Mouse (Mus musculus) adrenal gland, adult 18-20 months (tissue): ENCODE results near the gene Cks1b. TPM values are rescaled to one million over a fixed set of nuclear protein-coding genes. Genes with fewer than 3 reads are reported as not detected.

Experiments
- DNase-seq, 2 experiments: peaks; one replicate each; pipeline ENCODE4 v3.0.0; 2021 to 2022; ENCODE audit warnings: low spot score in 2 of 2
- total RNA-seq, 2 experiments: library from RNA; stranded (reverse); gene quantifications; 1 replicate in 1 of 2; 2 replicates in 1 of 2; pipeline ENCODE4 v1.2.3; 2021

Gene Cks1b
- total RNA-seq, 2 experiments from 2014 or later, result 14.3 to 19.6 TPM

DNA sequence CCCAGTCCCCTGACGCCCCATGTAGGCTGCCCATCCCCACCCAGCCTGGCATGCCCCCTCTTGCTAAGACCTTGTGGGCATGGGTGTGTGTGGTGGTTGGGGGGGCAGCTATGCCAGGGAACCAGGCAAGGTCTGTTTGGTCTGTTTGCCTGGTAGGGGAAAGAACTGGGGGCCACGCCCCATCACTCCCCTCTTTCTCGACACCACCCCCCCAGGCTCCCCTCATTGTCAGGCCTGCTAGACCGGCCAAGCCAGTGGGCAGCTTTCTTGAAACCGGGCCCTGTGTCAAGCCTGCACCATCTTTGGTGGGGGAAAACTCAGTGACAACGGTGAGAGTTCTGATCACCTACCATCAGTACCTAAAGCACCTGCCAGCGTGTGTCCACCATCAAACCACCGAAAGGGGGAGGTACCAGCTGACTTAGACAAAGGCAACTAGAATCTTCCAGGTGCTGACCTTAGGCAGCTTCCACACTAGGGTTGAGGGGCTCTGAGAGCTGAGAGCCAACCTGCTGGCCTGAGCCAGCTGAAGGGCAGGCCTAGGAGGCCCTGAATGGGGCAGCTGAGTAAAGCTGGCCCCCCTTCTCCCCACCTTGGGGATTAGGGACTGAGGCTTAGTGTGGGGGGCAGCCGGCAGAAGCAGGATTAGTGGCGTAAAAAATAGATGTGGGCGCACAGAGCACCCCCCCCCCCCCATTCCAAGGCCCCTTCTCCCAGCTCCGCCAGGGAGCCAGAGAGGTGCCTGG, 33.7 kb downstream of the Cks1b start:
- DNase-seq, result no peak

DNA sequence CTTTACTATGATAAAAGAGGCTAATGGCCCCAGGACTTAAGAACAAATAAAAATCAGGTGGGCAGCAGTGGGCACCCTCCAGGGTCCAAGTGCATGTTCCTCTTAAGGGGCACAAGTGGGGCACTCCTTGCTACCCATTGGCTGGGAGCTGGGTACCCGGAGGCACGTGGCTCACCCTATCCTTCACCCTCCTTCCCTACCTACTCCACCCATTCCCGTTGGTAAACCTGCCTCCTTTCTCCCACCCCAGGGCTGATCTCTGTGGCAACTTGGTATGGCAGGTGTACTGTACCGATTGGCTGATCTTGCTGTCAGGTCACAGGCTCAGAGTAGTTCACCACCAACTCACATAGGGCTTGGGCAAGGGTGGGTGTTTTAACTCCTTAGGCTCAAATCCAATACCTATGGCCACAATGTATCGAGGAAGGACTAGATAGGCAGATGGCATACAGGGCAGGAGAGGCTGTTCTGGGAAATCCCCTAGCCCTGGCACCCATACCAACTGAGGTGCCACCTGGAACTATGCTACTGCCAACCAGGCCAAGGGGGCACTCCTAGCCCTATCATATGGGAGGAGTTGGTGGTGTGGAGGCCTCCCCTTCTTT, 34.4 kb downstream of the Cks1b start:
- DNase-seq, result no peak

DNA sequence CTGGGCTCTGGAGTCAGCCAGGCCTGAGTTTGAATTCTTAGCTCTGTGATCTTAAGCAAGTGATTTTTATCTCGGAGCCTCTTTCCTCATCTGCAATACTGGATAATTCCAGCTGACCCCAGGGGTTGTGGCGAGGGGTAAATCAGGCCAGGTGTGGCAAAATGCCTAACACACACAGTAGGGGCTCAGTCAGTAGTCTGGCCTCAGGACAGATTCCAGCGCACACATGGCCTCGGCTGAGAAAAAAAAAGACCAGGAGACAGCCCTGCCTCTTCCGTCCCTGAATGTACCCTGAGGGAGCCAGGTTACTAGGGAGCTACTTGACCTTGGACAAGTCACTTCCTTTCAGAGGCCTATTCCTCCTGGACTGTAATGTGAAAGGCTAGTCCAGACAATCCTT, 35.2 kb downstream of the Cks1b start:
- no peak for DNase-seq

DNA sequence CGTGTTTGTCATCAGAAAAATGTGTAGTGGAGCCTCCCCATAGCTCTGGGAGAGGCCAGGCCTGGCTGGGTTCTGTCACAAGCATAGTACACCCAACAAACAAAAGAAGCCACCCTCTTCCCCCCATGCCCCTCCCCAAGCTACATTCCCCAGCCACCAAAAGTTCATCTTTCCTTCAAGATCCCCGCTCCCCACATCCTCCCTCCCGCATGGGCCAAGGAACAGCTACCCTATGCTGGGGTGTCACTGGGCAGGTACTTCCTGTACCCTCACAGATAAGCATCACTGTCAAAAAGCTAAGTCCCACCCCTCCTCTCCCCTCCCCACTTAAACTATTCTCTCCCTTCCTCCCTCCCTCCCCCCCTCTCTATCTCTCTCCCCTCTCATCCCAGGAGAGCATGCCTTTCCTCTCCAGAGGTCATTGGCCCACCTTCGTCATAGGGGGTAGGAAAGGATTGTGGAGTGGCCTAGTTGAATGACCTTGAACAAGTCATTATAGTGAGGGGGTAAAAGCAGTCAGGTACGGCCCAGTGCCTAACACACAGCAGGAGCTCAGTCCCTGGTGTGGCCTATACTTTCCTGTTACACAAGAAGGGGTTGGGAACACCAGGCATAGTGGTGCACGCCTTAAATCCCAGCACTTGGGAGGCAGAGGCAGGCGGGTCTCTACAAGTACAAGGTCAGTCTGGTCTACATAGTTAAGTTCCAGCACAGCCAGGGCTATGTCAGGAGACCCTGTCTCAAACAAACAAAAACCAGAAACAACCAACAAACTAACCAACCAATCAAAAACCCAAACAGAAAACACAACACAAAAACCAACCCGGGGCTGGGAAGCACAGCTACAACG, 35.9 kb downstream of the Cks1b start:
- no peak for DNase-seq

DNA sequence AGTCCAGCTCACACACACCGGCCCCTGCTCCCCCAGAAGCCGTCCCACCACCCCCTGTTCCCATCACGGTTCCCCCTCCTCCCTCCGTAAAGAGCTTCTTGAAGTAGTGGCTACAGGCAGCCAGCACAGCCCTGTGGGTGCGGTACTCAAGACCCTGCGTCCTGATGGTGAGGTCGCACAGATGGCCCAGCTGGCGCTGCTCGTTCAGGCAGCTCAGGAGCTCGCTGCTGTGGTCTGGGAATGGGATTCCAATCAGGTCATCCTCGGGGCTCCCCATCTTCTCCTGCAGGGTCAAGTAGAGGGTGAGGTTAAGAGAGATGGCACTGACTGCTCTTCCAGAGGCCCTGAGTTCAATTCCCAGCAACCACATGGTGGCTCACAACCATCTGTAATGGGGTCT, 37.0 kb downstream of the Cks1b start:
- no peak for DNase-seq

DNA sequence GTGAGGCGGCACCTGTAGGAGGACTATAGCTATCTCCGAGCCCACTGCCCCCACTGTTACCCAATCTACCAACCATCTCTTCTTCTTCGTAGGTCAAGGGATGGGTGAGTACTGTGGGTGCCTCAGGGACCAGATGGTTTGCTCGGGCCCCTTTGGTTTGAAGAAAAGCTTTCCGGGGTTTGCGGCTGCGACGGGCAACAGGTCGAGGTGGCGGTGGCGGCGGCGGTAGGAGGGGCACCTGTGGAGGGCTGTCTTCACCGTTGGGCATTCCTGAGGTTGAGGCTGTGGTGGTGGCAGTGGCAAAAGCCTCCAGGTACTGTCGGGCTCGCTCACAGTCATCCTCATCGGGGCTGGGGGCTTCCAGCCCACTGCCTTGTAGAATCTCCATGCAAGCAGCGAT, 37.5 kb downstream of the Cks1b start:
- DNase-seq, result no peak

DNA sequence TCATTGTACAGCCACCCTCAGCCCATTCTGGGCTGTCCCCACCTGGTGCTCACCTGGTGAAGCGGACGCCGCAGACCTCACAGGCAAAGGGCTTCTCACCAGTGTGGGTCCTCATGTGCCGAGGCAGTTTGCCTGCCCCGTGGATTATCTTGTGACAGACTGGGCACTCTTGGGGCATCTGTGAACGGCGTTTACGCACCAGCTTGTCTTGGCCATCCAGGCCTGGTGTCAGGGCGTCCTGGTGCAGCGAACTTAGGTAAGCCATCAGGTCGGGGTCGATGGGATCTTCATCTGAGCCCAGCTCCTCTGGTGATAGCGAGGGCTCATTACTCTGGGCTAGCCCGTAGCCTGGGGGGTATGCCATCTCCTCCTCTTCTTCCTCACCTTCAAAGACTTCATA, 37.9 kb downstream of the Cks1b start:
- no peak for DNase-seq

DNA sequence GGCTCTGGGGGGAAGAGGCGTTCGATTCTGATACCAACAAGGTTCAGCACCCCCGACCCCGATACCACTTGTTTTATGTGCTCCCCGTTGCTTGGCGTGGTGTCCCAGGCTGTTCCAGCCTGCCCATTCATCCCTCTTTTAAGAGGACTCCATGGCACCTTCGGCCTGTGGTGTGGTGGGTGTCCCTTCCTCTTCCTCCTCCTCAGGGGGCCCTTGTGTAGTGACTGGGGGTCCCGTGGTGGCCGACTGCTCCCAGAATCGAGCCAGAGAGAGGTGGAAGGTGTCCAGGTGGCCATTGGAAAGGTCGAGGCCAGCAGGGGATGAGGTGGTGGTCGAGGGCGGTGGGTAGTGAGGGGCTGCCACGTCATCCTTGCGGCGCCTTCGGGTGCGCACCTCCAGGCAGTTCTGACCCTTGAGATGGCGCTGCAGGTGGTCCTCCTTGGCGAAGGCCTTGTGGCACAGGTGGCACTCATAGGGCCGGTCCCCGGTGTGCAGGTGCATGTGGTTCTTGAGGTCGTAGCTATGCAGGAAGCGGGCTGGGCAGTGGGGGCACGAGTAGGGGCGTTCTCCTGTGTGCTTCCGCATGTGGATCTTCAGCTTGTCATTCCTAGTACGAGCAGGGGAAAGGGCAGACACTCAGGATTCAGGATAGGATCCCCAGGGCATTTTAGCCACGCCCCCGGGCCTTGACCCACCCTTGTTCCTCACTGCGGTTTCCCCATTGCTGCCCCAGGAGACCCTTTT, 38.6 kb downstream of the Cks1b start:
- DNase-seq, result peak in 1 of 2 experiments; percentile 33

DNA sequence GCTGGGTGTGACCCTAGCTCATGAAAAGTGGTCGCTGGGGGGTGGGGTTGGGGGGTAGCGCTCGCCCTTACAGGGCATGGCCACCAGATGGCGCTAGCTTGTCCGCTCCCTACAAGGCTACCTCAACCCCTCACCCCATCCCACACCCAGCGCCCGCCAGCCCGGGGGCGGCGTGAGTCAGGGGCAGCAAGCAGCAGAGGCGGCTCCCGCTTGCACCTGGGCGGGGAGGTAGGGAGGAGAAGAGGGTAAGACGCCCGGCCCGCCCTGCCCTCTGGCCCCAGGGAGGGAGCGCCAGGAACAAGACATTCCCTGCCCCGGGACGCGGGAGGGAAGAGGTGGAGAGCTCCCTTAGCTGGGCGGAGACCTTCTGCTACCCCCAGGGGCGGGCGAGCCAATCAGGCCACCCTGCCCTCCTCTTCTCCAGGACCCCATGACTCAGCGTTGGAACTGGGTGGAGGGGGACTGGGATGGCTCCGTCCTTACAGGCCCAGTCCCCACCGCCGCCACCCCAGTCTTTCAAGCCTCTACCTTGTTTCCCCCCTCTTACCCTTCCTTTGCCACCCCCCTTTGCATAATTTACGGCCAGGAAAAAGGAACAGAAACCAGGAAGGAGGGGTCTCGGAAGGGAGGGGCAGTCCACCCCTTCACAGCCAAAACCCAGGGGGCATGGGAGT, 39.7 kb downstream of the Cks1b start:
- DNase-seq, result peak; percentile 74 to 82

DNA sequence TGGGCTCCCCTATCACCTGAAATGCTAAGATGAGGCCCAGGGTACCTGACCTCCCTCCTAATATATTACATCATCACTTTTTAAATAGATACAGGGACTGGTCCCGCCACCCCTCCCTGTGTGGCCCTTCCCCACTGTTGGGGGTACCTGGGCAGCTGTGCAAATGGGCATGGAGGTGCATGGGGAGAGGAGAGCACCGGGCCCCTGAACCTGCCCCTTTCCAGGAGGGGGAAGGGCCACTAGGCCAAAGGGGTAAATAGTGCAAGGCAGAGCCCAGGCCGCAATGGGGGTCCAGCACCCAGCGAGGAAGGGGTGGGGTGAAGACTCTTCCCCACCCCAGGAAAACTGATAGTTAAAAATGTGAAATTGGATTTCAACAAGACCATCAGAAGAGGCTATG, 40.4 kb downstream of the Cks1b start:
- DNase-seq, result no peak

DNA sequence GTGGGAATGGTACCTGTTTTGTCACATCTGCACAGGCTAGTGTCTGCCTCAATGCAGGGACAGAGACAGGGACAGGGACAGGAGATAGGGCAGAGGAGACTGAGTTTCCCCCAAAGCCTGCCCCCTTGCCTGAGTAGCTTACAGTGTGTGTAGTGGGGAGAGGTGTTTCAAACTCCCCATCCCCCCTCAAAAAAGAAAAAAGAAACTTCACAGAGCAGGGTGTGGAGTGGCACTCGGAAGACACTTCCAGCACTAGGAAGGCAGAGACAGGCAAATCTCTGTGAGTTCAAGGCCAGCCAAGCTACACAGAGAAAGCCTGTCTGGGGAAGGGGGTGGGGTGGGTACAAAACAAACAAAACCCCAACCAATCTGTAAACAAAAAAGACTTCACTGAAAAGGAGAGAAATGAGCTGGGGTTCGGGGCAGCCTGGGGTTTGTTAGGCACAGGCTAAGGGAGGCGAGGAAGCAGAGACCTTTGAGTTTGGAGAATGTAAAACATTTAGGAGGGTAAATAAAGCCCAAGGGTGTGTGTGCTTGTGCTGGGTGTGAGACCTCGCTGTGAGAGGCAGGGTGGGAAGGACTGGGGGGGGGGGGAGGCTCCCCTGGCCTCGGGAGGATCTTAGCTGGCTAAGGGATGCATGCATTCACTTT, 44.5 kb downstream of the Cks1b start:
- DNase-seq, result no peak

DNA sequence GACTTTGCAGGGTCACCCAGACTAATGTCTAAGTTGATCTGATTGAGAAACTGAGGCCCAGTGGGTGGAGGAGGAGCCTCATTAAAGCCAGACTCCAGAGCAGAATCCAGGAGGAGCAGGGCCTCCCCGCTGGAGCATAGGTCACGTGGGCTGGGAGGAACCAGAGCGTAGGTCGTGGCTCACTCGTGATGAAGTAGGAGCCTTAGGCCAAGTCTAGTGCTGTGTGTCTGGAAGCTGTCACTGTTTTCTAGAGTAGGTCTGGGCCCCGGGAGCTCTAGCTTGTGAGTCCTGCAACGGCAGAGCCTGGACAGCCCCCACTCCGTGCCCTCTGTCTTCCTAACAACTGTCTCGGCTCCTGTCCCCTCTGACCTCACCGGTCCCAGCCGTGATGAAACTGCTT, 50.8 kb downstream of the Cks1b start:
- no peak for DNase-seq

DNA sequence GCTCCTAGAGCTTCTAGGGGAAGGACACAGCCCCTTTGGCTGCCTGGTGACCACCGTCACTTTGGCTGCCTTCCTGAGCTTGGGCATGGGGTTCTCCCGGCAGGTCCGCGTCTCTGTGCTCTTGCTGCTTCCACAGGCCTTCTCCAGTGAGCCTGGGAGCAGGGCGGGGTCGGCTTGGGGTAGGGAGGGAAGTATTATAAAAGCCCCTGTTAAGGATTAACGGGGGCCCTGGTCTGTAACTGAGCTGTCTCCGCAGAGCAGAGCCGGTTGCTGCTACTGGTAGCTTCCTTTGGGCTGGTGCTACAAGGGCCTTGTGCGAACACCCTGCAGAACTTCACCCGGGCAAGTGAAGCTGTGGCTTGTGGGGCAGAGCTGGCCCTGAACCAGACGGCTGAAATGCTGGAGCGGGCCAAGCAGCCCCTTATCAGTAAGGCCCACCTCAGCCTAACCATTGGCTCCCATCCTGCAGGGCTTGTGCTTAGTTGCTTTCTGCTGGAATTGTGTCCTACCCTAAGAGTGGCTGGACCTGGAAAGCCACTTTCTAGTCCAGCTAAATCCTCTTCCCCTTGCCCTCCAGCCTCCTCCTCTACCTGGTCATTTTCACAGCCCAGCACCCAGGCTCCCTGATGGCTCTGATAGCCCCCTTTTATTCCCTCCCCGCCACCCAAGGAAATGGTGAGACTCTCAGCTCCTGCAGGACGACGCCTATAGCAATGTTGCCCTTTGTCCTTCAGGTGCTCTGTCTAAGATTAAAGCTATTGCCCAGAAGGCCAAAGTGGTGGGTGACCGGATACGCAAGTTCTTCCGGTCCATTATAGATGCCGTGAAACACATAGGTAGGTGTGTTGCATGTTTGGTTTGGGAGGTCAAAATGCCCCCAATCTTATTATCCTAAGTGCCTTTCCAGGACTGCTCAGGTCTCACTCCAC, 52.4 kb downstream of the Cks1b start:
- DNase-seq, result no peak

Other genes starting within 250 kb of the Cks1b start
- 10 to 100 TPM; 72.1 to 87.0 TPM for gene Scamp3, start 240.9 kb downstream of the Cks1b start, total RNA-seq
- gene Fam189b, start 235.2 kb downstream of the Cks1b start, total RNA-seq, result 10 to 100 TPM; 15.4 to 16.2 TPM
- 10 to 100 TPM; 57.1 to 61.9 TPM for gene Gba, start 215.5 kb downstream of the Cks1b start, total RNA-seq
- gene Thbs3, start 203.2 kb downstream of the Cks1b start, total RNA-seq, result 10 to 100 TPM in 1 of 2 experiments, 1 to 10 TPM in 1; 7.9 to 14.5 TPM
- gene Mtx1, start 191.3 kb downstream of the Cks1b start, total RNA-seq, result 100 to 1,000 TPM; 141 to 148 TPM
- gene Muc1, start 189.3 kb downstream of the Cks1b start, total RNA-seq, result under 1 TPM; 0.23 to 0.35 TPM
- 100 to 1,000 TPM; 108 to 123 TPM for gene Krtcap2, start 172.4 kb downstream of the Cks1b start, total RNA-seq
- gene Trim46, start 172.1 kb downstream of the Cks1b start, total RNA-seq, result 1 to 10 TPM; 1.7 to 2.9 TPM
- 100 to 1,000 TPM; 119 to 122 TPM for gene Dpm3, start 159.0 kb downstream of the Cks1b start, total RNA-seq
- 10 to 100 TPM; 40.9 to 52.4 TPM for gene Slc50a1, start 147.8 kb downstream of the Cks1b start, total RNA-seq
- gene Efna1, start 137.2 kb downstream of the Cks1b start, total RNA-seq, result 10 to 100 TPM; 12.2 to 12.6 TPM
- gene Efna3, start 95.4 kb downstream of the Cks1b start, total RNA-seq, result under 1 TPM in 1 of 2 experiments, not detected in 1; 0.42 TPM
- 1 to 10 TPM in 1 of 2 experiments, under 1 TPM in 1; 0.43 to 1.1 TPM for gene Efna4, start 80.4 kb downstream of the Cks1b start, total RNA-seq
- gene Adam15, start 68.4 kb downstream of the Cks1b start, total RNA-seq, result 10 to 100 TPM; 56.3 to 87.6 TPM
- under 1 TPM; 0.80 to 0.93 TPM for gene Dcst2, start 56.4 kb downstream of the Cks1b start, total RNA-seq
- gene Dcst1, start 53.1 kb downstream of the Cks1b start, total RNA-seq, result 1 to 10 TPM in 1 of 2 experiments, under 1 TPM in 1; 0.46 to 1.4 TPM
- gene Zbtb7b, start 23.6 kb downstream of the Cks1b start, total RNA-seq, result 100 to 1,000 TPM in 1 of 2 experiments, 10 to 100 TPM in 1; 89.7 to 101 TPM
- under 1 TPM in 1 of 2 experiments, not detected in 1; 0.30 TPM for gene Lenep, start 15.6 kb downstream of the Cks1b start, total RNA-seq
- 10 to 100 TPM; 28.6 to 37.6 TPM for gene Flad1, start 6.5 kb downstream of the Cks1b start, total RNA-seq
- 10 to 100 TPM; 75.5 to 87.1 TPM for gene Shc1, start 60 bp upstream of the Cks1b start, total RNA-seq
- 10 to 100 TPM; 40.7 to 40.9 TPM for gene Pygo2, start 11.8 kb upstream of the Cks1b start, total RNA-seq
- gene Pbxip1, start 18.3 kb upstream of the Cks1b start, total RNA-seq, result 10 to 100 TPM; 53.2 to 57.8 TPM
- 10 to 100 TPM; 31.4 to 77.1 TPM for gene Pmvk, start 36.2 kb upstream of the Cks1b start, total RNA-seq
- gene Kcnn3, start 101.8 kb upstream of the Cks1b start, total RNA-seq, result 1 to 10 TPM; 2.7 to 3.8 TPM